Mouse (Mus musculus): ENCODE measurements around the gene Vps53.
A peak's percentile ranks its signal among the peaks of the same experiment; 100 is the strongest.

DNA sequence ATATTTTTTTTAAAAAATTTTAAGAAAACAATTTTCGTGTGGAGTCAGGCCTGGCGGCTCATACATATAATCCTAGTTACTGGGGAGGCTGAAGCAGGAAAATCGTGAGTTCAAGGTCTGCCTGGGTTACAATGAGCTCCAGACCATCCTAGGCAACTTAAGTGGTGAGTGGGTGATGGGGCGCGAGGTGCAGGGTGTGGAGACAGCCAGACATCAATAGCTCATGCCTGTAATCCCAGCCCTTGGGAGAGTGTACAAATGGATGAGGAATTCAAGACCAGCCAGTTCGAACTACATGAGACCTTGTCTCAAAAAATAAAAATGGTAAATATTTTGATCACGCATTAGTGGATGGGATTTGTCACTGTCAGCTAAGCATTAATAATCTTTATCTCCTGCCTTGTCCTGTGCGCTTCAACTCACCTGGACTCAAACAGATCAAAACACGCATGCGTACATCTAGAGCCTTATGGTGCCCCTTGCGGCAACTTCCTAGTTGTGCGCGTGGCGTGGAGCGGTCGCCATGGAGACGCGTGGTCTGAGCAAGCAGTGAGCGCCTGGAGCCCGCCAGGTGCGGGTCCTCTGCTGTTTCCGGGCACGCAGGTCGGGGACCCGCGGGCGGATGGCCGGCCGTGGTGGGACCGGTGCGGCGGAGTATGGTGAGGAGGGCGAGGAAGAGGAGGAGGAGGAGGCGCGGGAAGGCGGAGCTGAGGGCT is 179.8 kb downstream of the Vps53 start, which contains the start of gene 1700016K19Rik:
- TF ChIP-seq POLR2A (IDR thresholded peaks at IDR 0.05; ENCODE audit: borderline replicate concordance, insufficient read depth, low read length) = no peak
- peak; percentile 78 for TF ChIP-seq CTCF (IDR thresholded peaks at IDR 0.05; ENCODE audit: borderline replicate concordance, insufficient read depth, low read depth, low read length)
